Mouse (Mus musculus) ES-E14 (cell line): ENCODE results near the gene Apoh. TPM values are rescaled to one million over a fixed set of nuclear protein-coding genes. Genes with fewer than 3 reads are reported as not detected.

Experiments used
- DNase-seq: peaks from one replicate; pipeline ENCODE4 v3.0.0-alpha.2; 2013; ENCODE audit warnings: low read depth, low spot score
- H3K27ac ChIP-seq: 2 replicates; pipeline ENCODE4 v1.5.1; 2012; ENCODE audit warnings: low read depth, mild to moderate bottlenecking, low read length, moderate library complexity, mixed read lengths; ENCODE audit not compliant: poor library complexity, insufficient read depth, severe bottlenecking
- H3K36me3 ChIP-seq: 2 replicates; pipeline ENCODE4 v1.6.1; 2012; ENCODE audit warnings: mild to moderate bottlenecking, low read length, moderate library complexity, mixed read lengths; ENCODE audit not compliant: control insufficient read depth, poor library complexity, insufficient read depth, severe bottlenecking
- H3K4me1 ChIP-seq, 2 experiments: fragments of 150-350 bp in 1 of 2; sonication (generic) in 1 of 2; 2 replicates each; pipeline ENCODE4 v1.6.1; 2012; ENCODE audit warnings: low read length in 2 of 2, mild to moderate bottlenecking in 1 of 2, mixed read lengths in 1 of 2; ENCODE audit not compliant: control insufficient read depth in 2 of 2, insufficient read depth in 2 of 2, poor library complexity in 1 of 2
- H3K4me3 ChIP-seq, 2 experiments: fragments of 150-350 bp in 1 of 2; sonication (generic) in 1 of 2; 2 replicates each; pipeline ENCODE4 v1.5.1; 2012; ENCODE audit warnings: low read length in 2 of 2, low read depth in 1 of 2, mild to moderate bottlenecking in 1 of 2, mixed read lengths in 1 of 2; ENCODE audit not compliant: insufficient read depth in 1 of 2, poor library complexity in 1 of 2, severe bottlenecking in 1 of 2
- H3K9ac ChIP-seq: 2 replicates; pipeline ENCODE4 v1.6.1; 2012; ENCODE audit warnings: low read depth, mild to moderate bottlenecking, low read length, mixed read lengths; ENCODE audit not compliant: poor library complexity, insufficient read depth, severe bottlenecking
- H3K9me3 ChIP-seq: fragments of 150-350 bp; sonication (generic); 2 replicates; pipeline ENCODE4 v1.6.1; 2012; ENCODE audit warnings: low read depth, mild to moderate bottlenecking, low read length; ENCODE audit not compliant: control insufficient read depth, insufficient read depth
- CHD2 ChIP-seq: IDR thresholded peaks from 2 replicates; pipeline ENCODE4 v1.6.1; 2014; ENCODE audit warnings: mild to moderate bottlenecking, low read depth, low read length, inconsistent platforms
- HCFC1 ChIP-seq: IDR thresholded peaks from 2 replicates; pipeline ENCODE4 v1.6.1; 2012; ENCODE audit warnings: low read length, inconsistent platforms, borderline replicate concordance; ENCODE audit not compliant: insufficient read depth
- MAFK ChIP-seq: IDR thresholded peaks from 2 replicates; pipeline ENCODE4 v1.6.1; 2014; ENCODE audit warnings: mild to moderate bottlenecking, low read depth, low read length, inconsistent platforms; ENCODE audit not compliant: insufficient read depth
- ZC3H11A ChIP-seq: IDR thresholded peaks from 2 replicates; pipeline ENCODE4 v1.6.1; 2012; ENCODE audit warnings: low read depth, mild to moderate bottlenecking, inconsistent platforms, low read length, borderline replicate concordance
- ZNF384 ChIP-seq: IDR thresholded peaks from 2 replicates; pipeline ENCODE4 v1.6.1; 2012; ENCODE audit warnings: low read depth, low read length, inconsistent platforms
- in situ Hi-C, 2 experiments: fragments of 600-800 bp; cut with MboI; formaldehyde crosslinking; loops; one replicate each; pipeline ENCODE4 v1.15.1; 2025; ENCODE audit warnings: low sequenced_read_pairs in 2 of 2, inconsistent platforms in 1 of 2; ENCODE audit not compliant: unreplicated experiment in 2 of 2
- total RNA-seq: library from RNA; depleted of rRNA; stranded (reverse); fragments of 300-350 nt; gene quantifications from 2 replicates; pipeline ENCODE4 v1.2.3, GENCODE M21; 2012

The Apoh gene
- total RNA-seq, 1 experiment: not detected

- TF ChIP-seq MAFK (no peak), ZC3H11A (no peak), HCFC1 (no peak), CHD2 (no peak), ZNF384 (no peak)
- Histone ChIP-seq H3K4me1 (no peaks in the 10 kb centered on the region), H3K36me3 (no peaks in the 10 kb centered on the region), H3K9me3 (no peaks in the 10 kb centered on the region), H3K9ac (no peak overlapping the region), H3K27ac (no peak overlapping the region), H3K4me3 (no peak overlapping the region)
- in situ Hi-C loops: no loop called here
- no peak for DNase-seq
These were observed 12.9 kb downstream of the Apoh start for GRCm38 (mm10) chr11:108356020-108356419.

GRCm38 (mm10) chr11:108358911-108359310 is 15.8 kb downstream of the Apoh start:
- Histone ChIP-seq H3K36me3 (no peaks in the 10 kb centered on the region), H3K4me1 (no peaks in the 10 kb centered on the region), H3K27ac (no peak overlapping the region), H3K9me3 (no peaks in the 10 kb centered on the region), H3K9ac (no peak overlapping the region), H3K4me3 (no peak overlapping the region)
- TF ChIP-seq ZNF384 (no peak), CHD2 (no peak), HCFC1 (no peak), MAFK (no peak), ZC3H11A (no peak)
- in situ Hi-C loops: no loop called here
- no peak for DNase-seq

- no peak for TF ChIP-seq ZNF384
- TF ChIP-seq HCFC1: no peak
- TF ChIP-seq CHD2: no peak
- no peak for TF ChIP-seq MAFK
- TF ChIP-seq ZC3H11A: no peak
- no peaks in the 10 kb centered on the region for H3K36me3 ChIP-seq
- H3K27ac ChIP-seq: no peak overlapping the region
- in situ Hi-C loops: no loop called here
- peaks cover 0 to 3% of the 10 kb centered on the region in 2 experiments; a peak in 3 of 4 replicates for H3K4me1 ChIP-seq
- no peak overlapping the region for H3K9ac ChIP-seq
- H3K9me3 ChIP-seq: no peaks in the 10 kb centered on the region
- DNase-seq: no peak
- H3K4me3 ChIP-seq: no peak overlapping the region
These were observed 17.8 kb downstream of the Apoh start for GRCm38 (mm10) chr11:108360983-108361382.

GRCm38 (mm10) chr11:108362965-108363364 is 19.8 kb downstream of the Apoh start:
- H3K27ac ChIP-seq: no peak overlapping the region
- no peak overlapping the region for H3K9ac ChIP-seq
- no peak for DNase-seq
- in situ Hi-C loops: no loop called here
- no peak for TF ChIP-seq MAFK
- TF ChIP-seq ZC3H11A: no peak
- TF ChIP-seq ZNF384: no peak
- no peak for TF ChIP-seq HCFC1
- no peak for TF ChIP-seq CHD2
- H3K36me3 ChIP-seq: no peaks in the 10 kb centered on the region
- H3K4me3 ChIP-seq: no peak overlapping the region
- H3K4me1 ChIP-seq: peaks cover 0 to 3% of the 10 kb centered on the region in 2 experiments; a peak in 3 of 4 replicates
- H3K9me3 ChIP-seq: no peaks in the 10 kb centered on the region

- Histone ChIP-seq H3K9me3 (no peaks in the 10 kb centered on the region), H3K4me3 (no peak overlapping the region), H3K4me1 (peaks cover 0 to 3% of the 10 kb centered on the region in 2 experiments; a peak in 3 of 4 replicates), H3K9ac (no peak overlapping the region), H3K36me3 (no peaks in the 10 kb centered on the region), H3K27ac (no peak overlapping the region)
- in situ Hi-C loops: no loop called here
- TF ChIP-seq ZC3H11A (no peak), HCFC1 (no peak), MAFK (no peak), CHD2 (no peak), ZNF384 (no peak)
- DNase-seq: no peak
These were observed 20.8 kb downstream of the Apoh start for GRCm38 (mm10) chr11:108363991-108364390.
